Mouse (Mus musculus) bone marrow macrophage, adult 2 months (primary cell): ENCODE data around the gene 1700012A03Rik. TPM values are rescaled to one million over a fixed set of nuclear protein-coding genes. Genes with fewer than 3 reads are reported as not detected.

Source experiments
- H3K27ac ChIP-seq: 2 replicates; pipeline ENCODE4 v1.5.1; 2012; ENCODE audit warnings: low read depth, low read length; ENCODE audit not compliant: insufficient read depth
- H3K4me1 ChIP-seq: 2 replicates; pipeline ENCODE4 v1.6.1; 2012; ENCODE audit warnings: low read length; ENCODE audit not compliant: control insufficient read depth, insufficient read depth
- H3K4me3 ChIP-seq: 2 replicates; pipeline ENCODE4 v1.5.1; 2012; ENCODE audit warnings: mild to moderate bottlenecking, low read length, moderate library complexity; ENCODE audit not compliant: insufficient read depth
- CTCF ChIP-seq: IDR thresholded peaks from 2 replicates; pipeline ENCODE4 v1.5.1; 2012; ENCODE audit warnings: low read depth, mild to moderate bottlenecking, low read length, moderate library complexity
- POLR2A ChIP-seq: IDR thresholded peaks from 2 replicates; pipeline ENCODE4 v1.6.1; 2012; ENCODE audit warnings: mild to moderate bottlenecking, low read depth, low read length, borderline replicate concordance
- polyA plus RNA-seq: library from polyadenylated mRNA; stranded (reverse); fragments of >200 nt; gene quantifications from 2 replicates; pipeline ENCODE4 v1.2.4, GENCODE M21; 2012; ENCODE audit not compliant: missing spikeins, insufficient read depth, insufficient read length

Gene 1700012A03Rik
- not detected in 2 replicates for polyA plus RNA-seq

DNA sequence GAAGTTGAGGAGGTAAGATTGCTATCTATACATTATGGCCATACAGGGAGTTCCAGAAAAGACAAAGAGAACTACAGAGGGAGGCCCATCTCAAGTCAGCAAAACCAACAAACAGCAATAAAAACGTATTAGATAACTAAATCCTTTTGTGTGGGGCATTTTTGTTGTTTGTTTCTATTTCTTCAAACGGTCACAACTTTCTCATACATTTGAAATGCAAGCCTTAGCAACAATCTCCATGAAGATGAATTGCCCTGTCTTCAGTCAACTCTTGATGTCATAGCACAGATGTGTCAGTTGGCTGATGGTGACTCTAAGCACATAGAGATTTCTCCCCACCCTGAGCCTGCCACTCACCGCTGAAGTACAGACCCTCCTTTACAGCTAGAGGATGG lies at the start of gene 1700012A03Rik:
Gene 1700012A03Rik, plus strand, starts transcription at position 296 of the 395 bp plus-strand sequence.
- H3K4me3 ChIP-seq, result no peak within 1 kb of the TSS
- H3K4me1 ChIP-seq, result no peaks in the 10 kb centered on the region
- no peak within 1 kb of the TSS for H3K27ac ChIP-seq
- TF ChIP-seq CTCF (no peak), POLR2A (no peak)

DNA sequence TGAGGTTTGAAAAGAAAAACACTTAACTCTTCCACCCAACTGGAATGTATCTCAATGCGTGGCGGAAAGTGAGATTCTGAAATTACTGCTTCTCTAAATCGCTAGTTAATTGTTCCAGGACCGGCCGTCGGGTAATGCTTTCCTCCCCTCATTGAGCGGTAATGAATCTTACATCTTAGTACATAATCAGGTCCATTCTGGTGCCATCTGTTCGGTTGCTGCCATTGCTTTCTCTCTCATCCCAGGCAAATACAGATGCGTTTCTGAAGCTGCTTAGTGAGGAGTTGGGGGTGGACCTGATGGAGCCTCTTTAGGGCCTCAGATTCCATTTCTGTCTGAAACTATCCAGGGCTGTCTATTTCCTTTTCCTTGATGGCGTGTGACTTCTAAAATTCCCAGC lies 45.8 kb upstream of the 1700012A03Rik start:
- Histone ChIP-seq H3K4me1 (no peaks in the 10 kb centered on the region), H3K27ac (no peak overlapping the region), H3K4me3 (no peak overlapping the region)
- TF ChIP-seq POLR2A (no peak), CTCF (no peak)

DNA sequence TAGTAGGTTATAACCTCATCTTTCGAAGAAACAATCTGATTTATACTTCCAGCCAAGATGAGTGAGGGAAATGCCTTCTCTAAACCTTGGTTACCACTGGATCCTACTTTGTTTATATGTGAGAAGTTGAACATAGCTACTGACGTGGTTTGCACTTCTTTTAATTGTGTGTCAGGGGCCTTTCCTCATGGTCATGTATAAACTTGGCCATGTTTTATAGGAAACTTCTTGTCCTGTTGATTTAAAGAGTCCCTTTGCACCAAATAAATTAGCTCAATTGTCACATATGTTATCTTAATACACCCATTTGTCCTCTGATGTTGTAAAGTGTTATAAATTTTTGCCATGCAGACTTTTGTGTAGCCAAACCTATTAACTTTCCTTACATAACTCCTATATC lies 44.1 kb upstream of the 1700012A03Rik start:
- TF ChIP-seq POLR2A (no peak), CTCF (no peak)
- H3K27ac ChIP-seq, result no peak overlapping the region
- H3K4me1 ChIP-seq, result no peaks in the 10 kb centered on the region

GRCm38 (mm10) chr6:32006382-32006781 lies 43.7 kb upstream of the 1700012A03Rik start:
- Histone ChIP-seq H3K4me1 (no peaks in the 10 kb centered on the region), H3K27ac (no peak overlapping the region), H3K4me3 (no peak overlapping the region)
- TF ChIP-seq CTCF (no peak), POLR2A (no peak)

More for the DNA sequence above, 44.1 kb upstream of the 1700012A03Rik start:
- no peak overlapping the region for H3K4me3 ChIP-seq

DNA sequence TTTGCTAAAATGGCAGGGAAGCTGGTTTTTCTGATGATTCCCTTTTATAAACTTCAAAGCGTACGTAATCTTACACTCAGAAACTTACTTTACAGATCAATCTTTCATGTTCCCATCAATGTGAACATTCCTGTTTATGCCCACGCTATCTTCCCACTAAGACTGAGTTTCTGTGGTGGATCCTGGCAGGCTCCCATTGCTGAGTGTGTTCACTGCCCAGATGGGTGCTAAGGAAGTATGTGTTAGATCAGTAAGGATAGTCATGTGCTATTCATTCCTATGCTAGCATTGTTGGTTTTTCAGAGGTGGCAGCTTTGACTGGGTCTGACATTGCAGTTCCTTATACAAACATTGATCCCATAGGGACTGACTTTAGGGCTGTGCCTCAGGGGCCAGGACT lies 42.7 kb upstream of the 1700012A03Rik start:
- Histone ChIP-seq H3K4me1 (no peaks in the 10 kb centered on the region), H3K4me3 (no peak overlapping the region), H3K27ac (no peak overlapping the region)
- TF ChIP-seq CTCF (no peak), POLR2A (no peak)

DNA sequence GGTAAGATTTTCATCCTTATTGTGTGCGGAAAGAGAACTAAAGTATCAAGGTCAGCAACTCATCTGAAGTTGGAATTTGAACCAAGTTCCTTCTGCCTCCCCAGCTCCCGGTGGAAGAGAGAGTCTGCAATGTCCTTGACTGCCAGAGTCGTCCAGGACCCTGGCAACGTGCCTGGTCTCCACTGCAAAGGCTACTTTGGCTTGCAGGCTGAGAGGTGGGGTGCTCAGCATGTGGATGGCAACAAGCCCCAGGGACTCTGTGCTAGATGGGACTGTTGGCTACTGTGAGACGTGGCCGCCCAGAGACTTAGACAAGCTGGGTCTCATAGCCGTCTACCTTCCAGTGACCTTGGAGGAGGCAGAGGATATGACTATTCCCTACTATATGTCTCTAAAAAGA lies 33.2 kb upstream of the 1700012A03Rik start:
- H3K27ac ChIP-seq, result no peak overlapping the region
- H3K4me1 ChIP-seq, result no peaks in the 10 kb centered on the region
- no peak overlapping the region for H3K4me3 ChIP-seq
- no peak for TF ChIP-seq POLR2A
- TF ChIP-seq CTCF, result no peak

- Histone ChIP-seq H3K4me3 (no peak overlapping the region), H3K4me1 (no peaks in the 10 kb centered on the region), H3K27ac (no peak overlapping the region)
- no peak for TF ChIP-seq POLR2A
- TF ChIP-seq CTCF, result no peak
These were observed 32.5 kb upstream of the 1700012A03Rik start for GRCm38 (mm10) chr6:32017406-32018104.

DNA sequence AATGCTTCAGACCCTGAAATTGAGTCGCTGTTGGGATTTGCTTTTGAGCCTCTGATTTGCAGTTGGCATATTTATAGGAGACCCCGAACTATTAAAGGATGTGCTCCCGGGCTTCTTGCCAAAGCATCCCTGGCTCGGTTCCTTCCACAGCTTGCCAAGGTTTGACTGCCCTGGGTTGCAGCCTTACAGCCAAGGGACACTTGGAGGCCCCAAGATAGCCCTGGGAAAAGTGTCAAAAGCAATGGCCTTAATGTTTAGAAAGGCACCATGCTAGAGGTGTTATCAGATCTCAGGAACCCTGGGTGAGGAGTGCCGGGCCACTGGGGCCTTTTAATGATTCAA lies 32.0 kb upstream of the 1700012A03Rik start:
- TF ChIP-seq POLR2A (no peak), CTCF (no peak)
- Histone ChIP-seq H3K4me3 (no peak overlapping the region), H3K27ac (no peak overlapping the region), H3K4me1 (no peaks in the 10 kb centered on the region)

DNA sequence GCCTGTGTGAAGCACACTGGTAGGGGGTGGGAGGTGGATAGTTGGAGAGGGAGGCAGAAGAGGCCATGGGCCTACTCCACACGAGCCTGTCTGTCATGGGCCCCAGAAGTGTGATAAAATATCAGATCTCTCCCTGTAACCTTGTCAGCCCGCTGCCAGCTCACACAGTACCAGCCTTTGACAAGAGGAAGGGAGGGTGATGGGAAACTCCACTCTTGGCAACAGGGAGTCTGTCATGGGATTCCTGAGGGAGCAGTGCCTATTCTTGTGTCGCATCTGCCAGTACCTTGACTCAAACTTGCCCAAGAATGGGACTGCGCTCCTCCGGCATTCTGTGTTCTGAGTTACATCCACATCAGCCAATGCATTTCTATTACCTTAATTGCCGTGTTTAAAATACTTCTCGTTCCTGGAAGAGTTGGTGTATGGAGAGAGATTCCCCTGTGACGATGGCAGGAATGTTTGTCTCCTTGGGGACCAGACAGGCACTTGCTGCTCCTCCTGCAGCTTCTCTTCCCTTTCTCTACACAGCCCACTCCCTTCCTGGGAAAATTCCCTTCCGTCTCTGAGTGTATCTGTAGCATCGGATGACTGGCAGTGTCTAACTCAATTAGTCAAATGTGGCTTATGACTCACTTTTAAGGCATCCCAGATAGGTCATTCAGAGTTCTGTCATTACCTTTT lies 28.1 kb upstream of the 1700012A03Rik start:
- Histone ChIP-seq H3K27ac (no peak overlapping the region), H3K4me1 (no peaks in the 10 kb centered on the region), H3K4me3 (no peak overlapping the region)
- TF ChIP-seq POLR2A (no peak), CTCF (no peak)

DNA sequence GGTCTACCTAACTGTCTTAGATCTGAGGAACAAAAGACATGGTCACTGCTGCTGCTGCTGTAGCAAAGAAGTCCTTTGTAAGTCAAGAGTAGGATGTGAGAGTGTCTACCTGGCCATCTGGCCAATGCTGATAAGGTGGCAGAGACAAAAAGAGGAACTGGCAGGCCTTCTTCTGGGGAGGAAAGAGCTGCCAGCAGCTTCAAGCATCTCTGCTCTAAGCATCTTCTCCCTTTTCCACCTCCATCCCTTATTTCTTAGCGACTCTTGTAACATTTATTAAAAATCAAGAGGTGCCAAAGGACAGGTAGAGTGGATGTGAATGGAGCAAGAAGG lies 27.5 kb upstream of the 1700012A03Rik start:
- no peak overlapping the region for H3K27ac ChIP-seq
- no peak for TF ChIP-seq POLR2A
- no peak for TF ChIP-seq CTCF
- no peak overlapping the region for H3K4me3 ChIP-seq
- H3K4me1 ChIP-seq, result no peaks in the 10 kb centered on the region
